Mouse (Mus musculus): ENCODE measurements at regions not wholly inside any gene's neighbourhood (a gene's known extent, or its start where the extent isn't known, plus 50 kb on each side); places are given as distances from the start of the nearest gene placed in this dataset.
A peak's percentile ranks its signal among the peaks of the same experiment; 100 is the strongest.

GRCm38 (mm10) chr4:32074399-32075296 lies 110.8 kb downstream of the Map3k7 start:
- peak; percentile 37 to 49 for DNase-seq (ENCODE audit: low spot score in 2 of 2)

DNA sequence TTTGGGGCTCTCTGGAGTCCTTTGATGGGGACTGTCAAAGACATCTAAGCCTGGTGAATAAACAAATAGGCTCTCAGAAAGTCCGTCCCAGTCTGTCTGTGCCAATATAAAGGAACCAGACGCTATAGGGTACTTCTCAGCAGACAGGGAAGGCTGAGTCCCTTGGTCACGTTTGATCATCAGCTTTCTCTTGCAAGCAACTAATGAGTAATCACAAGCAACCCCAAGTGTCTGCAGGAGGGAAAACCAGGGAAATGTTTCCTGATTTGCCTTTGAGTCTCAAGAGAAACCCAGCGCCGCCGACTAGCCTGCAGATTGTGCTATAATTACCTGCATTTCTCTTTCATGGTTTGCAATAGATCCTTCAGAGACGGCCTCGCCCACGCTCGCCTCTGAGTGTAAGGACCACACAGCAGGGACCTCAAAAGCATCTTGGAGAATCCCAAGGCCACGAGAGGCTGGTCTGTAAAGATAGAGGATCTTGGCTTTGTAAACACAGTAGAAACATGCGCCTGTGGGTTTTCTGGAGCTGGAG lies 112.6 kb downstream of the Map3k7 start:
- no peak for DNase-seq (ENCODE audit: low spot score in 2 of 2)

DNA sequence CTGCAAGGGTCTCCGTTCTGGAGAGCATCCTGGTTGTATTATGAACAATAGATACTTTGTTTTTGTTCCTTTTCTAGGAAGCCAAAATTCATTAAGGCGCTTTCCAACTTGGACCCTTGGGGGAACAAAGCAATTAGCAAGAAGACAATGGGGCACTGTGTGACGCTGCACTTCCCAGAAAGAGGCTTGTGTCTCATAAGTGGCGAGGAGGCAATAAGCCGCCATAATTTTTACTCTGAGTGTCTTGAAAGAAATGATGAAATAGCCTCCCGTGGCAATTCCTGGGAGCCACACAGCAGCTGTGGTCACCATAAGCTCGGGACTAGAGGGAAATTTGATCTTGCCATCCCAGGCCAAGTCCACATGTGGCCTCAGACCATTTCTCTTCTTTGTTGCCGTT lies 119.6 kb downstream of the Map3k7 start:
- no peak for DNase-seq (ENCODE audit: low spot score in 2 of 2)

DNA sequence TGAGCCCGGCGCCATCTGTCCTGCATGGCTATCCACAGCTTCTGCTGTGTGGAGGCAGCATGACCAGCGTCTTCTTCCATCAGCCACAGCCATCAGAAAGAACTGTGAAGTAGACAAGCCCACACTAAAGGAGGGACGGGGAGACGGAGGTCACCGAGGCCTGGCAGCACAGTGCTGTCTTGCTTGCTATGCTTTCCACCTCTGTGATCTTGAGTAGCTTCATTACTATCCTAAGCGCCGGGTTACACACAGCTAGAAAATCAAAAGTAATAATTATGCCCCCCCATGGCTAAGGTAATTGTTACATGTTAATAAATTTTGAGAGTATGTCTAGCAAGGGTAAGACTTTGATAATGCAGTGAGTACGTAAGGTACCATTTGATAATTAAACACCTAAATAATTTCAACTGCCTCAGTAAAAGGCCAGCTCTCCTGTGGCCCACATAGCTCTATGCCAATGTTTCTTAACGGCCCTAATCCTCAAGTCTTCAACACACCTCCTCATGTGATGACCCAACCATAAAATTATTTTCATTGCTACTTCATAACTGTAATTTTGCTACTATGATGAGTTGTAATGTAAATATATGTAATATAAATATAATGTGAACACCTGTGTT lies 120.5 kb downstream of the Map3k7 start:
- DNase-seq (ENCODE audit: low spot score in 2 of 2) = no peak

- no peak for DNase-seq (ENCODE audit: low spot score in 2 of 2)
These were observed 121.1 kb downstream of the Map3k7 start for GRCm38 (mm10) chr4:32085040-32085439.

DNA sequence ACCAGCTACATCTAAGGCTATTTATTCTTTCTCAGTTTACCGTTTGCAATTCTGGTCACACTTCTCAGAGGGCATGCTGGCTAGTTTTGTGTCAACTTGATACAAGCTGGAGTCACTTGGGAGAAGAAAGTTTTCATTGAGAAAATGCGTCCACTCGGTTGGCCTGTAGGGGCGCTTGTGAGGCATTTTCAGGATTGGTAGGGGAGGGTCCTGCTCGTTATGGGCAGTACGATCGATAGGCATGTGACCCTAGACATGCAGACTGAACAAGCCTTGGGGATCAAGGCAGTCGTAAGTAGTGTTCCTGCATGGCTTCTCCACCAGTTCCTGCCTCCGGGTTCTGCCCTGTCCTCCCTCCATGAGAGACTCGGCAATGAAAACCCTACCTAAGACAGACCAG lies 127.2 kb downstream of the Map3k7 start:
- no peak for DNase-seq (ENCODE audit: low spot score in 2 of 2)

- DNase-seq (ENCODE audit: low spot score in 2 of 2) = no peak
These were observed 128.6 kb downstream of the Map3k7 start for GRCm38 (mm10) chr4:32092320-32093041.

GRCm38 (mm10) chr4:32098233-32098632 lies 134.3 kb downstream of the Map3k7 start:
- DNase-seq (ENCODE audit: low spot score in 2 of 2) = no peak

- no peak for DNase-seq (ENCODE audit: low spot score in 2 of 2)
These were observed 137.1 kb downstream of the Map3k7 start for GRCm38 (mm10) chr4:32101002-32101401.

GRCm38 (mm10) chr4:32106664-32107171 lies 131.9 kb upstream of the Bach2 start:
- DNase-seq (ENCODE audit: low spot score in 2 of 2) = no peak

- DNase-seq (ENCODE audit: low spot score in 2 of 2) = no peak
These were observed 116.3 kb upstream of the Bach2 start for GRCm38 (mm10) chr4:32122320-32122719.

GRCm38 (mm10) chr4:32126828-32127227 lies 111.8 kb upstream of the Bach2 start:
- no peak for DNase-seq (ENCODE audit: low spot score in 2 of 2)

DNA sequence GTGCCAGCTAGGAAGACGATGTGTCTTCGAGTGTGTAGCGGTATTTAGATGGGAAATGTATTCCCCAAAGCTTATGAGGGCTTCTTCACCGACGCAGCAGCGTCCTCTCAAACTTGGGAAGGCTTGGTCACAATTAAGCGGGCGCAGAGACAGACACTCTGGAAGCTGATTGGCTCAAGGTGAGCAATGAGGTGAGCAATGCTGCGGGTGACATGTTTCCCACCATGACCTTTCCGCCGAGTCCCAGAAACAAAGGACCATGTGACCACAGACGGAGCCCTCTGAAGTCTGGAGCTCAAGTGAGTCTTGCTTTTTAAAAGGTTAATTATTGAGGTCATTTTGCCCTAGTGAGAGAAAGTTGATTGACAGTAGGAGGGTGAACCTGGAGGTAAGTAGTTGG lies 108.0 kb upstream of the Bach2 start:
- DNase-seq (ENCODE audit: low spot score in 2 of 2) = no peak

GRCm38 (mm10) chr4:32131819-32132218 lies 106.8 kb upstream of the Bach2 start:
- DNase-seq (ENCODE audit: low spot score in 2 of 2) = no peak

DNA sequence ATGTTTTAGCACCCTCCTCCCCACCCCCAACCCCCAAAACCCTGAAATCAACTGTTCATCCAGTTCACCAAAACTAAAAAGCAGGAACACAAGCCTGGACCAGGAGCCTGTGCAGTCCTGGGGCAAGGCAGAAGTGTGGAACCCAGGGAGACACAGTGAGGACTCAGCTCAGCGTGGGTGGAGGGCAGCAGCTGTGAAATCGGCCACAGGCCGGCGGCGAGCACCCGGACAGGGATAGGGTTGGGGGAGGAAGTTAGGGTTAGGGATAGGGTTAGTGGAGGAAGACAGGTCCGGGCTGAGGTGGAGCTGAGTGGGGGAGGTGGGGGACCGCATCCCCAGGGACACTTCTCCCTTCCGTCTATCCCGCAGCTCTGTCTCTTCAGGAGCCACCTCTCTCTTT lies 102.5 kb upstream of the Bach2 start:
- no peak for DNase-seq (ENCODE audit: low spot score in 2 of 2)

DNA sequence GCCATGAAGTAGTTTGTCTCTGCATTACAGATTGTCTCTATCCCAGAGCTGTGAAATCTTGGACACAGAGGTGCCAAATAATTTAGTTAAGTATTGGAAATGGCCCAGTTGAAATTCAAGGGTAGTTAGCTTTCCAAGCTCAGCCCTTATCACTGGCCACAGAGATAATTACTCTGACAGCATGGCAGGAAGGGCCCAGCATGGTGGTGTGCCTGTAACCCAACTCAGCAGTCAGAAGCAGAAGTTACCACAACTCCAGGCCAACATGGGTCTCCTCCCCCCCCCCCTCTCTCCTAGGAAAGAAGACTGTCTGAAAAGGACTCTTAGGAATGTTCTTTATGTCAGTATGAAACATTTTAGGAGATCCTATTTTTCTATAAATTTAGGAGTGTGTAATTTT lies 101.4 kb upstream of the Bach2 start:
- DNase-seq (ENCODE audit: low spot score in 2 of 2) = no peak

DNA sequence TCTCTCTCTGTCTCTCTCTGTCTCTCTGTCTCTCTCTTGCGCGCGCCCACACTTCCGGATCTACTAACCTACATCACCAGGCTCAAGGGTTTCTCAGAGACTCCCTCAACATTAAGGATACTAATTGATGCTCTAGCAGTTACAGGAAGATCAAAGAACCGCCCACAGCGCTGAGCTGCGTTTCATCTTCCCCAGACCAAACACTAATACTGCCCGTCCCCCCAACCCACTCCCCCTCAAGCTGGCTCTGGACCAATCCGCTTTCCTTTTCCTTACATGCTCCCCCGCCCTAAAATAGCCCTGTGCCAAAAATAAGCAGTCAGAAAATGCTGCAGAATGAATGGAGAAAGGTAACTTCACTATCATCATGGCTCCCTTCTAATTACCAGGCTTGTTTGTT lies 100.6 kb upstream of the Bach2 start:
- DNase-seq (ENCODE audit: low spot score in 2 of 2) = no peak

GRCm38 (mm10) chr4:32139586-32139985 lies 99.0 kb upstream of the Bach2 start:
- no peak for DNase-seq (ENCODE audit: low spot score in 2 of 2)

DNA sequence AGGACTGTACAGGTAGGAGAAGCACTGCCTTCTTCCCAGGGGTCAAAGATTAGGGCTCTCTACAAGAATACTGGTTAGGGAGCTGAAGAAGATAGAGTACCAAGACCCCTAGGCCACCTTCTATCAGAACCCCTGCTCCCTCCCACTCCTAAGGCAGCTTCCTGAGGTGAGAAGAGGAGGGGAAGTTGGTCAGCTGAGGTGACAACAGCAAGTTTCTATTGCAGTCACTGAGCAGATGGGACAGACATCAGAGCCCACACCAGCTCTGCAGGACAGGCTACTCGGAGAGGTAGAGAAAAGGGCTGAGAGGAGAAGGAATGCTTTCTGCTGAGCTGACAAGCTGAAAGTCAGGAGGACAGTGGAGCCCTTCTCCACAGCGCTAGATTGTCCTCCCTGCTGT lies 98.5 kb upstream of the Bach2 start:
- DNase-seq (ENCODE audit: low spot score in 2 of 2) = no peak

DNA sequence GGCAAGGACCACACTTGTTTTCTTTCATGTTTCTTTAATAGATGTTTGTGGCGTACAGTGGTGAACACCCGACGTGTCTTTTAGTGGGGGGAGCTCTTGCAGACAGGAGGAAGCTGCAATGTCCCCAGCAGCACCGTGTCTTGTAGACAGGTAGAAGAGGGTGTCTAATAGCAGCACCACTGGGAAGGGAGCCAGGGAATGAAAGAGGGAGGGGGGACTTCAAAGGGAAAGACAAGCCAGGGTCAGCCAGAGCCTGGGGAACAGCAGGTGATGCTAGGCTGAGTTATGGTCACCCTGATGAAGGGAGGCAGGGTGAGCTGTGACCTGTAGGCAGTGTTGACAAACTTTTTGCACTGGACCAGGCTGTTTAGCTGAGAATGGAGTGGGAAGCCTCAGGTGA lies 96.4 kb upstream of the Bach2 start:
- no peak for DNase-seq (ENCODE audit: low spot score in 2 of 2)

DNA sequence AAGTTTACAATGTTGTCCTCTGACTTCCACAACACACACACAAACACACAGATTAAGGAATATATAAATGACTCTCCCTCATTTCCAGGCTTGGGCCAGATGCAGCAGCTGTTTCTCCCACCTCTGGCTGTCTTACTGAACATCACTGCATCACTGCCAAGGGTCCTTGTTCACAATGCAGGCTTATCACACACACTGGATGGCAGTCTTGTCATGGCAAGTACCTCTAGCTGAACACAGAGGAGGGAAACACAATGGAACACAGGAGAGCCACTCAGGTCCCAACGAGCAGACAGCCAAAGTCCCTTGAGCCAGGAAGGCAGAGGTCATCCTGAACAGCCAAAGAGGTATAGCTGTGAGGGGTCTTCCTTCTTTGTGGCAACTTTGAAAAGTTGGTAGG lies 91.5 kb upstream of the Bach2 start:
- DNase-seq (ENCODE audit: low spot score in 2 of 2) = no peak

DNA sequence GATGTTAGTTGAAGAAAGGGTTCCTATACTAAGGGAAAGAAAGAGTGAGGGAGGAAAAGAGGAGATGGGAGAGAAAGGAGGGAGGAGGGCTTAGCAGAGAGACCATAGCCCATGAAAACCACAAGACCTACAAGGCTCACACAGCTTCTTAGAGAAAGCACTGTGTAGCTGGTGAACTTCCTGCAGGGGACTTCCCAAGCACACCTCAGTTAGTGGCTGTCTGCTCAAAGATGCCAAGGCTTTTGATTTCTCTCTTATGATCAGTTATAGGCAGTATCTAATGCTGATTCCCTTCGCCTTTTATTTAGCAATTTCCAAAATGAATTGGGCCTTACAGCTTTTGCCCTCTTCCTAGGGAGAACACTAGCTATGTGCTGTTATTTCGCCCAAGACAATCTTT lies 90.0 kb upstream of the Bach2 start:
- DNase-seq (ENCODE audit: low spot score in 2 of 2) = no peak
